Mouse (Mus musculus) cerebellum, adult 2 months (tissue): ENCODE measurements around the gene Lrig2.

ENCODE experiments used
- CTCF ChIP-seq: fragments of 200-500 bp; IDR thresholded peaks from 2 replicates; pipeline ENCODE4 v1.5.1; 2011; ENCODE audit warnings: low read depth, mild to moderate bottlenecking, control low read depth, low read length, moderate library complexity, borderline replicate concordance; ENCODE audit not compliant: insufficient read depth
- POLR2A ChIP-seq: fragments of 200-500 bp; IDR thresholded peaks from 2 replicates; pipeline ENCODE4 v1.6.1; 2011; ENCODE audit warnings: low read length, control low read depth, borderline replicate concordance; ENCODE audit not compliant: insufficient read depth

- TF ChIP-seq CTCF (no peak), POLR2A (no peak)
These were observed 14.6 kb upstream of the Lrig2 start for GRCm38 (mm10) chr3:104526115-104526882.
